Mouse (Mus musculus): ENCODE data around the gene Lamtor1.

Lamtor1 gene

DNA sequence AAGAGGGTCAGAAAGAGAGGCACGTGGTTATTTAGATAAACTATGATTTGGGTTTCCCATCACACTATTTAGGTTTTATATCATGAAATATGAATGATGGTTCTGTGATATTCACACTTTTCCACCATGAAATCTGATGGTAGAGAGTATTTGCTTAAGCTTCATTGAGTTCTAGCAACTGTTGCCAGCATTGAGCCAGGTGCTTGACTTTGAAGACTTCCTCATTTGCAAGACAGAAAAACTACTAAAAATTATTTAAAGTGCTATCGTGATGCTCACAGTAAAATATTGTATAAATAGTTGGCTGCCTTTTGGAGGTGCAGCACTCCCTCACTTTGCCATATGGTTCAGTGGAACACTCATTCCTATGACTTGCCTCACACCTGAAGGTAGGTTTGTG, 49.6 kb downstream of the Lamtor1 start:
- in situ Hi-C loops (cut with MseI, MboI): no loop called here

DNA sequence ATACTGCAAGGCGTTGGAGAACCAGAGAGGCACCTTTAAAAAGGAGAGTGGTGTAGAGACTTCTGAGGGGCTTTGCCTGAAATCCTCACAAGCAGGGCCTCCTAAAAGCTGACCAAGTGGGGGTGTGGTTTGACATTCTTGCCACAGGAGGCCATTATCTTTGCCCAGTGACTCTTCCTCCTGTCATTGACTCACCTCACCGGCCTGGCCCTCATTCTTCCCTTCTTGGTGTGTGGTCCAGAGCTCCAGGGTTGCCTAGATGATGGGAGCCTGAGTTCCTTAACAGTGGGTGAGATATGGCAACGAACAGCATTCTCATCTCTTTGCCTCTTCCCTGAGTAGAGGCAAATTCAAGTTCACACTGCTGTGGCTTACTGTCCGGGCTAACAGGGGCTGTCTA, 50.2 kb downstream of the Lamtor1 start:
- in situ Hi-C loops (cut with MseI, MboI): no loop called here

DNA sequence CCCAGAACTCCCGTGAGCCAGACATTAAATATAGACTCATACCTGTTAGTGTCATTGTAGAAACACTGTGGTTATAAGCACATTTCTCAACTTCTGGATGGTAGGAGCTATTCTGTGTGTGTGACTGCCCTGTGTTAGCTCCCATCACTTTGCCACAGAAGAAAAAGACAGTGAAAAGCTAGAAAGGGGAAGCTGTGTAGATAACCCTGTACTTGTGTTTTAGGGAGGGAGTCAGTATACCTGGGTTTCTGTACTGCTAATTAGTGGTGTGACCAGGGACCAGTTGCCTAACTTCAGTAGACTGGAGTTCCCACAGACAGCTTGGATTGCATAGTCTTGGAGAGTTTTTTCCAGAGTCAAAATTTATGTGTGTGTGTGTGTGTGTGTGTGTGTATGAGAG, 50.8 kb downstream of the Lamtor1 start:
- in situ Hi-C loops (cut with MseI, MboI): no loop called here

DNA sequence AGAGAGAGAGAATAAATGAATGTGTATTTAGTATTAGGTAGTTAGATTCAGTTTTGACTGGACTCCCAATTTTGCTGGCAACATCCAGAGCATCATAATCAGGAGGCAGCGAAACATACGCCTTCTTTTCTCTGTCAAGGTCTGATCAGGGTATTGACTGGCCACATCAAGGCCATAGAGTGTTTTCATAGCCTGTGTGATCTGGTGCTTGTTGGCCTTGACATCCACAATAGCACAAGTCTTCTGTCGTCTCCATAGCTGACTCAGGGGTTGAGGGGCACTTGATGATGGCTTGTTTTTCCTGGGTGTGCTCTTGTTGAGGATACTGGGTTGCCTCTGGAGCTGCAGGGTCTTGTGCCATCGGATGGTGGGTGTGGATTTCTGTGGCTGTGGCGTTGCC, 51.2 kb downstream of the Lamtor1 start:
- in situ Hi-C loops (cut with MseI, MboI): no loop called here

DNA sequence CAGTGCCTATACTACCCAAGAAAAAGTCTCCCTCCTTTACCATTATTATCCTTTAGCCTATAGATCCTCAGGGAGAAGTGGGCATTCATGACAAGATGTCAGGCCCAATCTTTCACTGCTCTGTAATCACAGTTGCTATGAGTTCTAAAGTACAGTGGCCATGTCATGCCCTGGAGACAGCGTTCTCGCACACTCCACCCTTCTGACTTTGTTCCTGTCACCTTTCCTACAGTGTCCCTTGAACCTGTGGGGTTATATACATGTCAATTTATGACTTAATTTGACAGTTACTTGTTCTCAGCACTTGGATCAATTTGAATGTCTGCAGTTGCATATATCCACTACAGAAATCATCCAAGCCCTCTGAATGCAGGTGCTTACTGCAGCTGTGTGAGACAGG, 57.1 kb downstream of the Lamtor1 start:
- in situ Hi-C loops (cut with MseI, MboI): no loop called here

DNA sequence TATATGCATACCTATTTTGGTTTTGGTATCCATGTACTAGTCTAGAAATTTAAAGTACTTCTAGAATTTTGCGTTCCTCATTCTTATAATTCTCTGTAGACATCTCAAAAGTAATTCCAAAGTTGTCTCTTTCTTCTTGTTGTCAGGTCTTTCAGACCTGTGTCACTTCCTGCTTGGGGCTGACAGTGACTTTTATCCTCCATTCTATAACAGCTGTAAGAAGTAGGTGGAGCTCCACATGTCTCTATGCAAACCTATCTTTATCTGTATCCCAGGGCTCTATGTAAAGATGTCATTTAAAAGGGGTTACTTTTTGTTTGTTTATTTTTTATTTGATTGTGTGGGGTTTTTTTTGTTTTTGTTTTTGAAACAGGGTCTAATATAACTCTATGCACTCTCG, 57.9 kb downstream of the Lamtor1 start:
- in situ Hi-C loops (cut with MseI, MboI): no loop called here

DNA sequence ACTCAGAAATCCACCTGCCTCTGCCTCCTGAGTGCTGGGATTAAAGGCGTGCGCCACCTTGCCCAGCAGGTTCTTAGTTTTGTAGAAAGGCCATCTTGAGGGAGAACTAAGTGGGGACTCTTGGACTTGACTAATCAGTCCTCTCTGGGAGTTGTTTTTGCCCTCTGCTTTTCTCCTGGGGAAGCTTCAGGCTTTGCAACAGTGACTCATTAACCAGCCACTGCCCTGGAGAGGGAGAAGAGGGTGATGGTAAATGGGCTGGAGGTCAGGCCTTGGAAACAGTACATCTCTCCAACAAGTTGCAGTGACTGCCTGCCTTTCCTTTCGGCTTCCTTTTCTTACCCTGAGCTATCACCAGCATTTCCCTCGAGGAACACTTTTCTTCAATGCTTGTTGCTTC, 58.8 kb downstream of the Lamtor1 start:
- in situ Hi-C loops (cut with MseI, MboI): no loop called here

DNA sequence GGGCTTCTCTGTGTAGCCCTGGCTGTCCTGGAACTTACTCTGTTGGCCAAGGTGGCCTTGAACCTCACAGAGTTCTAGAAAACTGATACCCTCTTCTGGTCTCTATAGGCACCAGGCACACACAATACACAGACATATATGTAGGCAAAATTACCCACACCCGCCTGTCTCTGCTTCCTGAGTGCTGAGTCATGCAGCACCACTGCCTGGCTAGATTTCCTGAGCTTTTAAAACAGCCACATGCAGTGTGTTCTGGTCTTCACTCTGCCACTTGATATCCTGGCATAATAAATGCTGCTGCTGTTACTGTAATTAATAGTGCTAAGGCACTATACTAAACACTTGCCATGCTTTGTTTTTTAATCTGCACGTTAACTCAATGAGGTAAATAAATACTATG, 59.9 kb downstream of the Lamtor1 start:
- in situ Hi-C loops (cut with MseI, MboI): no loop called here

DNA sequence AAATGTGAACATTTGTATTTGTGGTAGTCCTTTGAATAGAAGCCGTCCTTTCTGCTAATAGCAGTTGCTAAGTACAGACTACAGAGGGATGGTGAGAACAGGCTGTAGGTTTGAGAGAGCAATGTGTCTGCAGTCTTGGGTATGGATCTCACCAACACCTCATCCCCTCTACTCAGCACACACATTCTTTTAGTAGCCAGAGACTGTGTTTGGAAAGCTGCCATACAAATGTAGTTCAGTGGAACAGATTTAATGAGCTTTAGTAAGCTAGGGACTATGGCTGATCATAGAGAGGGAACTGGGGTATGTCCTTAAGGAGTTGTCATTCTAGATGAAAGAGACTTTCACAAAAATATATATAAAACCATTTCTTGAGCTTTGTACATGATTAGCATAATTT, 61.6 kb downstream of the Lamtor1 start:
- in situ Hi-C loops (cut with MseI, MboI): no loop called here

DNA sequence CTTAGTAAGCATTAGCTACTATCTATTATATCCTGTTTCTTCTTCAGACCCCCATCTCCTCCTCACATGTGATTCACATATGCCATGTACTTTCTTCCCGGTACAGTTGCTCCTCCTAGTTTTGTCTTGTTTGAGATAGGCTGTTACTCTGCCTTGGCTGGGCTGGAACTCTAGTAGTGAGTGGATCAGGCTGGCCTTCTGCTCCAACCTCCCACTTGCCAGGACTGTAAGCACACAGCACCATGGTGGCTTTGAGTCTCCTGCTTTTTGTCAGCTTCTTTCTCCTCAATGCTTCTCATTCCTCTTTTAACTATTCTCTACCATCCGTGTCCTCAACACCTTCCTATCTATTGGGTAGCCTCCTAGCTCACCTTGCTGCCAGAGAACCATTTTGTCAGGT, 63.0 kb downstream of the Lamtor1 start:
- in situ Hi-C loops (cut with MseI, MboI): no loop called here

DNA sequence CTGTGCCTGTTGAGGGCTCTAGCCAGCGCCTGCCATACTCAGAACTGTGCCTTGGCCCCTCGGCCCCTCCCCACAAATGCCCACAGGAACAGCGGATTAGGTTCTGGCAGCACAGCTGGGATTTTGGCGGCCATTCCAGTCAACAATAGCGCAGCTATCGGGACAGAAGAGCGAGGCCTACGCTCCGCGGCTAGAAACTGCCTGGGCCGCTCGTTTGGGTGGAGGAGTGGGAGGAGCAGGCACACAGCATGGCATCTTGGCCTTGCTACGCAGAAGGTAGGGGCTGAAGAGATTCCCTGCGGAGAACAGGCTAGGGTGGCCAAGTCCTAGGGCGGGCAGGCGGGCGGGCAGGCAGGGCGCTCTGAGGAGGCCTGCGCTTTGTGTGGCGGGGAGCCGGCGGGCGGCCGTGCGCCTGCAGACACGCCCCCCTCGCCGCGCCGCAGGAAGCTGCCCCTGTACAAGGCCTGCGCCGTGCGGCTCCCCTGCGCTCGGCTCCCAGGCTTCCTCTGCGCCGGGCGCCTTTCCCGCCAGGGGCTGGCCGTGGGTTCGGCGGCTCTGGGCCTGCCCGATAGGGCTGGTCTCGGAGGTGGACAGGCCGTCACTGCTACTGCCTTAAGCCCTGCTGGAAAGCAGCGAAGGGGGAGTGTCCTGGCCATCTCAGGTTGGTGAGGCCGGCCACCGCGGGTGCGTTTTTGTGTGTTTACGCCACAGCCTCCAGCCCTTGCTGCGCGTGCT, 64.2 kb downstream of the Lamtor1 start:
- in situ Hi-C loops (cut with MseI, MboI): no loop called here

DNA sequence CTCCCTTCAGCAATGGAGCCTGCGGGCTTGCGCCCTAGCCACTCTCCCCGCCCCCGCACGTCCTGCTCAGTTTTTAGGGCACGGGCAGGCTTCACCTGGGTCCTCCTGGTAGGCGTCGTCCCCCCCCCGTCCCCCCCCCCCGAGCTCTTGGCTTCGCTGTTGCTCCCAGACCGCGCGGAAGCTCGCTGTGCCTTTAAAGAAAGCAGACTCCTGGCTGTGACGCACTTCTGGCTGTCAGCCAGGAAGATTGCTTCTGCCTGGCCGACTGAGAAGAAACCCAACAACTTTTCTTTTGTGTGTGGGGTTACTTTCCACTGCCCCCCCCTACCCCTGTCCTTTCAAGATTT, 64.7 kb downstream of the Lamtor1 start:
- in situ Hi-C loops (cut with MseI, MboI): no loop called here

DNA sequence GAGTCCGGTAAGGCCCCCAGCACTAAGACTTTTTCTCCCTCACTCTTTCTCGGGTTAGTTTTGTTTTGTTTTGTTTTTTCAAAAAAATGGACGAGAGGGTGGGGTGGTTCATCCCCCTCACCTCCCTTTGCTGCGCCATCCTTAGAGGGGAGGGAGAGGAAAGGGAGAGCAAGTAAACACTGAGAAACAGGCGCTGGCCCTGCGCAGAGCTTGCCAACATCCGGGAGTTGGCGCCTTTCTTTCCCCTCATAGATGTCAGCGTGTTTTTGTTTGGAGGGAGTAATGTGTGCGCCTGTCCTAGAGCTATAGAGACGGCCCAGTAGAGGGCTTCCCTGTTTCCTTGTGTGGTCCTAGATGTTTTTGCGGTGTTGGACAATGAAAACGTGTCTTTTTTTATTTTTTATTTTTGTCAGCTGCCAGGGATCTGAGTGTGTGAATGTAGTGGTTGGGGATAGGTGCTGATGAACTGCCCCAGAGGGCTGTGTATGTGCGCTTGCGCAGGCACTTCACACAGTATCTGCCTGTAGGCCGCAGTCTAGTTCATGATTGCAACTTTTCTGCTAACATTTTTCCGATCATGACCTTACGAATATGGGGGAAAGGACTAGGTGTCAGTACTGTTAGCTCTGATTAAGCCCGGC, 65.2 kb downstream of the Lamtor1 start:
- in situ Hi-C loops (cut with MseI, MboI): no loop called here

DNA sequence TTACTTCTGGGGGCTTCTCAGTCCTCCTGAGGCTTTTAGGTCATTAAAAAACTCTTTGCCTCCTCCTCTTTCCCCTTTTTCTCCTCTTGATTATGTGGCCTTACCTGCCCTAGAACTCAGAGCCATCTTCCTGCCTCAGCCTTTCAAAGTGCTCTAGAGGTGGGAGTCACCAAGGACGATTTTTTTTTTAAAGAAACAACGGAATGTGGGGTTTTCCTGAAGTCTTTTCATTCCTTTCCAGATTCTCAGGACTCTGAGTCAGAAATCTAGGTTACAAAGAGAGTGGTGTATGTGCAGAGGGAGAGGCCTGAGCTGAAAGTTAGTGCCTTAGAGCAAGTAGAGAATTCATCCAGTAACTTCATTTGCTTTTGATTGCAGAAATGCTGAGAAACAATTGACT, 66.0 kb downstream of the Lamtor1 start:
- in situ Hi-C loops (cut with MseI, MboI): no loop called here

DNA sequence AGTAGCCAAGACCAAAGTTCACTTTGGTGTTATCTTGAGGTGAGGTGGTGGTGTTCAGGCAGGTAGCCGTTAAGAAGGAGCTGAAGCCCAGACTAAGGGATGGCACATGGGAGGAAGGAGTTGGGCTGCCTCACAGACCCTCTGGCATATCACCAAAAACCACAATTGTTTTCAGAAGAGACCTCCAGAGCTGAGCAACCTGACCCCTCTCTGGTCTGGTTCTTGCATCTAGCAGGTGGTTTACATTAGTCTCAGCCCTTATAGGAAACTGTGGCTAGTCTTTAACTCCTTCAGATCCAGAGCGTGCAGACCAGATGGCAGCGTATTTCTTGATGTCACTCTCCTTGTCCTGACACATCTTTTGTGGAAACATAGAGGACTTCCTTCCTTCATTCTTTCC, 68.0 kb downstream of the Lamtor1 start:
- in situ Hi-C loops (cut with MseI, MboI): no loop called here

DNA sequence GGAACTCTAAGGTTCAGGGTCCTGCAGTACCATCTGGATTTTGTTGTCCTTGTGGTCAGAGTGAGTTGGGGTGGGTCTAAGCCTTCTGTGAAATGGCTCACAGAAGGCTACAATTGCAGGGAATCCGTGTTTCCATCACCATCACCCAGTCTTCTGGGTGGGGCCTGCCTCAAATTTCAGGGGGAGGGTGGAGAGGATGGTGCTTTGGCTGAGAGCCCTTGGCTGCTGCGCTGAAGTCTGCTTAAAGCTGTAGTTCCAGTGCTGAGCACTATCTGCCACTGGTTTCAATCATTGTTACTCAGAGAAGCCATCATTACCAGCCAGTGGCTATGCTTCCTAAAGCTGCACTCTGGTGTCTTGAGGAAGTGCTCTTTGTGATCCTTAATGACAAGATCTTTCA, 68.8 kb downstream of the Lamtor1 start:
- in situ Hi-C loops (cut with MseI, MboI): no loop called here
